Mouse (Mus musculus): ENCODE results near the gene Rps11.
"Not testable (repeated sequence)": the region's sequence is repeated elsewhere in the genome, so short reads cannot be mapped to it uniquely, and the experiment has no call there.

Rps11 gene

DNA sequence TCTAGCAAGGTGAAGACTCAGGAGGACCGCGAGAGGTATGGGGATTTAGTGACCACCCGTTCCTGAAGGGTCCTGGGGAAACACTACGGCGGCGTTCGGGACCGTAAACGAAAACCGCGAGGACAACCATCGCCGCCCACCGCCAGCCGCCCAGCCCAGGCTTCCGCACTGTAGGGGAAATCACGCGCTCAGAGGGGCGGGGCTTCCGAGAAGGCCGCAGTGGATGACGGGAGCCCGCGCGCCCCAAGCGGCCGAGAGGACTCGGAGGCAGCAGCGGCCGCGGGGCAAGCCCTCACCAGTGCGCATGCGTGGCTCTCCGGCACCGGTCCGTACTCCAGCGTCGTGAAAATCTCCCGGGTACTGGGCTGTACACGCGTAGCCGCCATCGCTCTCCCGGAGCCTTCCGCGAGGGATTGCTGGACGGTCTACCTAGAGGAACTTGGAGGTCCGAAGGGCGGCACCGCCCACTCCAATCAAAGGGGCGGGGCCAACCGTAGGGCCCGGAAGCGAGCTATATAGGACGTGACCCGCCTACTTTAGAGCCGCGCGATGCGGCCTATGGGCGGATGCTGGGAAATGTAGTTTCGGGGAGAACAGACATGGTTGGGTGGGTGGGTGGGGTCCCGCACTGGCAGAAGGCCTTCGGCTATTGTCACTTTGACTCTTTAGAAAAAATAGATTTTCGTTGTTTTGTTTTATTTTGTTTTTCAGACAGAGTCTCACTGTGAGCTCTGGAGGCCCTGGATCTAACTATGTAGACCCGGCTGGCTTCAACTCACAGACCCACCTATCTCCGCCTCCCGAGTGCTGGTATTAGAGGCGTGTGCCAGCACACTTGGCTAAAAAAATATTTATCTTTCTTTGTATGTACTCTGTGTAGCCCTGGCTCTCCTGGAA is 30.1 kb upstream of the Rps11 start, which contains the start of the genes Pih1d1 and Aldh16a1:
Pih1d1 (plus strand) TSS at position 208 of the 897 bp plus-strand sequence.
Aldh16a1 (minus strand) TSS at position 489 of the 897 bp plus-strand sequence.
- DNase-seq (ENCODE audit: low spot score in 2 of 2) = peak; percentile 96 to 97

DNA sequence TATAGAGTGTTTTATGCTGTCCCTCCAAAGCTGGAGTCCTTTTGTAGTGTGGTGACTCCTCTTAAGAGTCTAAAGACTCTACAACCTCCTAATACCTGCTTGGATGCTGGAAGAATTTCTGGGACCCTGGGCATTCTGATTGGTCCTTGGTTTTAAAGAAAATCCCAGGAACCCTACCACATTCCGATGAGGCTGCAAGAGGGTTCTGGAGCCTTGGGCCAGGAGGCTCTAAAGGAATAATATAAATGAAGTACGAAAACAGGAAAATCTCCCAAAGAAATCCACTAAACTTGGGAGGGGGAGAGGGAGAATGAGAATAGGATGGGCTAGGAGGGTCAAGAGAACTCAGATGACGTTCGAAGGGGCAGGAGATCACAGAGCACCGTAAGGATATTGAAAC is 29.3 kb upstream of the Rps11 start:
- no peak for DNase-seq (ENCODE audit: low spot score in 2 of 2)

DNA sequence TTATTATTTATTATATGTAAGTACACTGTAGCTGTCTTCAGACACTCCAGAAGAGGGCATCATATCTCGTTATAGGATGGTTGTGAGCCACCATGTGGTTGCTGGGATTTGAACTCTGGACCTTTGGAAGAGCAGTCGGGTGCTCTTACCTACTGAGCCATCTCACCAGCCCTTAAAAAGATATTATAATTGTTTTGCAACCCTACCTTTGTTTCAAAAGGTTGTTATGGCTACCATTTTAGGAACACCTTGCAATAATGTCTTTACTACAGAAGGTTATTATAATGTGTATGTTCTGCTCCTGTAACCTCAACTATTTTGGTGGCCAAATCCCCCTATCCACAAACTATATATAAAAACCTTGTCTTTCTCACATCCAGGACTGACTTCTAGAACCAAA is 28.8 kb upstream of the Rps11 start:
- DNase-seq (ENCODE audit: low spot score in 2 of 2) = not testable (repeated sequence)

DNA sequence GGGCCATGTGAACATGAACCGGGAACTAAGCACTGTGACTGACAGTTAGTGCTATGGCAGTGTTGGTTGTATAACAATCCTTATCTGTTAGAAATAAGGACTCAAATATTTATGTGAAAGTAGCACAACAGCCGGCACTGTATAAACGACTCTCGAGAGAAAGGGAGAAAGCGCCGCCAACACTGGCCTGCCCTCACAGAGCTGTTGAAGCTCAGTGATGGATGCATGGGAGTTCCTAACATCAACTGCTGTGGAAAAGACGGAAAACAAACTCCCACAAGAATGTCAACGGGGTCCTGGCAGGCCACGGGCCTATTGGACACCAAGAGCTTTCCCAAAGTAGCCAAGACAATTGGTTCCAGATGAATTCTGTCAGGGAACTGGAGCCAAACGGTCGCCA is 27.1 kb upstream of the Rps11 start:
- peak; percentile 25 to 46 for DNase-seq (ENCODE audit: low spot score in 2 of 2)

DNA sequence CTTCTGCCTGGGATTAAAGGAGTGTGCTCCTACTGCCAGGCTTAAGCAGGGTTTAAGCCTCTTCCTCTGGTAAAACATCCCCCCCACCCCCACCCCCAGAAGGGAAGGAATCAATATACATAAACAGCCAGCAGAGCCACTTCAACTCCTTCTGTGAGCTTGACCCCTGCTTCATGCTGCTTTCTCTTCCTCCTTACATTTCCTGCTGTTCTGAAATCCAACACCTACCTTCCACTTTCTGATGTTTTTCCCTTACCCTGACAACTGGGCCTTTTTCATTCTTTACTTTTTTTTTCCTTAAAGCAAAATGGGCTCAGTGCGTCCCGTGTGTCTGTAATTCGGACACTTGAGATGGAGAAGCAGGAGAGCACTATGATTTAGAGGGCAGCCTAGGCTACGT is 26.1 kb upstream of the Rps11 start:
- DNase-seq (ENCODE audit: low spot score in 2 of 2) = no peak

DNA sequence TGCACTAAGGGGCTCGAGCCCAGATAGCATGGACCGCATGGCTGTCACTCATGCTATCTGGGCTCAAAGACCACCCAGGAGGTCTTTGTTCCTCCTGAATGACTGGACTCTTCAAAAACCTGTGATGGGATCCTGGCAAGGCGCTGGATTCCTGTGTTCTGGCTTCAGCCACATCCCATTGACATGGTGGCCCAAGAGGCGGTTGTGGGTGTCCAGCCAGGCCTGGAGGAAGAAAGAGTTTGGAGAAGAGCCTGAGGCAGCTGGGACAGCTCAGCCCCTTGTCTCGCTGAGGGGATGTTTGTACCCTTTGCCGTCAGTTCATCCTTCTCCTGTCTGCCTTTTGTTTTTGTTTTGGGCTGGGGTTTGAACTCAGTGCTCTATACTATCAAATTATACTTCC is 25.3 kb upstream of the Rps11 start:
- no peak for DNase-seq (ENCODE audit: low spot score in 2 of 2)

DNA sequence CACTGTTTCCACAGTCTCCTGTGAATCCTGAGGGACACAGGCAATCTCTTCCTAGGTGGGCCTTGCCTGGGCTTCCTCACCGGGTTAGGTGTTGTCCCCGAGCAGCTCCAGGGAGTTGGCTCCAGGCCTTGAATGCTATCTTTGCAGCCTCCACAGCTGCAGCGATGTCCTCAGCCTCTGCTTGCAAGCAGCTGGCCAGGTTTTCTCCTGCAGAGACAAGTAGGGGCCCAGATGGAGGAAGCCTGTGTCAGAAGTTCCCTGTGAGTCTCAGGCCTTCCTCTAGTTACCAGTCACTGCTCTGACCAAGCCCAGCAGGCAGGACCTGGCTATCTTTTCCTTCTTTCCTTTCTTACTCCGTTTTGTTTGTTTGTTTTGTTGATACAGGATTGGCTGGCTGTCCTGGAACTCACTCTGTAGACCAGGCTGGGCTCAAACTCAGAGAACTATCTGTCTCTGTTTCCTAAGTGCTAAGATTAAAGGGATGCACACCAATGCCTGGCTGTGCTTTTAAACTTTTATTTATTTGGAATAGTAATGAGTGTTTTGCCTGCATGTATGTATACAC is 24.4 kb upstream of the Rps11 start:
- no peak for DNase-seq (ENCODE audit: low spot score in 2 of 2)

DNA sequence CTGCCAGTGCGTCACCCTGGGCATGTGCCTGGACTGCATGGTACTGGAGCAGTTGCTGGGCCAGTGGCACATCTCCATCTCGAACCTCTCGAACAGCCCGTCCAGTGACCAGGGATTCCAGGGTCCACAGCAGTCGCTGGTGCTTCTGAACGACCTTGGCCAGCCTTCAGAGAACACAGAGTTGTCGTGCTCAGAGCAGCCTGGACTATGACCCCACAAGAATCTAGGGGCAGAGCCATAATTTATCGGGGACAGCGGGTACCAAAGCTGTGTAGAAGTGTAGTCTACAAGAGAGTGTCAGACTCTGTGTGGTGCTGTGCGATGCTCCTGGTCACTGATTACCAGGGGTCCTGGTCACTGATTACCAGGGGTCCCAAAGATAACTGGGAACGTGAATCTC is 23.7 kb upstream of the Rps11 start:
- no peak for DNase-seq (ENCODE audit: low spot score in 2 of 2)

DNA sequence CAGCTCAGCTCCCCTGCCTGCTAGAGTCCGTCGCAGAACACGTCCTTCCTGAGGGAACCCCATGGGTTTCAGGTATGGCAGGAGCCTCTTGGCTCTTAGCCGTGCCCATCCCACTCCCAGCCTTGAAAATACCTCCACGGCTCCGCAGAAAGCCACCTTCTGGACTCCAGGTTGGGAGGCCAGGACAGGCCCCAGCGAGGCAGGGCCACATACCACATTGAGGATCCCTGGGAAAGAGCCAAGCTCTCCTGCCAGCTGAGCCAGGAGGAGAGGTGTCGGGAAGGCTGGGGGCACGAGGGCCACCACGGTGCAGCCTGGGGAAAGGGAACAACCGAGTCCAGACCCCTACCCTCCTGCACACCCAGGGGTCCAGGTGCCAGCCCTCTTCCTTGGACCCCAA is 23.0 kb upstream of the Rps11 start:
- DNase-seq (ENCODE audit: low spot score in 2 of 2) = no peak

DNA sequence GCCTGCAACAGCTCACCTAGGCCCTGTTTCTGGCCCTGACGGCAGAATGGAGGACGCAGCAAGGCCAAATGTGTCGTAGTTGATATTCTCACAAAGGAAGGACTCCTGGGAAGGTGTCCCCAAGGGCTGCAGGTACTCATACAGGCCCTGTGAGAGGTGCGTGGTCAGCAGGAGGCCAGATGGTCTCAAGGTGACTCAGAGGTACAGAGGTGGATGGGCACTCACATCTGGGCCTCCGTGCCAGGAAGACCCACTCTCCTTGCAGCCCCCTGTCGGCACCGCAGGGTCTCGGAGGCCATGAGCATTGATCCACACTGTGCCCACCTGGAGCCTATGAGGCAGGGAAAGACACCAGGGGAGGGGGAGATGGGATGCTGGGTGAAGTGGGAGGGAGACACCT is 21.2 kb upstream of the Rps11 start:
- no peak for DNase-seq (ENCODE audit: low spot score in 2 of 2)

DNA sequence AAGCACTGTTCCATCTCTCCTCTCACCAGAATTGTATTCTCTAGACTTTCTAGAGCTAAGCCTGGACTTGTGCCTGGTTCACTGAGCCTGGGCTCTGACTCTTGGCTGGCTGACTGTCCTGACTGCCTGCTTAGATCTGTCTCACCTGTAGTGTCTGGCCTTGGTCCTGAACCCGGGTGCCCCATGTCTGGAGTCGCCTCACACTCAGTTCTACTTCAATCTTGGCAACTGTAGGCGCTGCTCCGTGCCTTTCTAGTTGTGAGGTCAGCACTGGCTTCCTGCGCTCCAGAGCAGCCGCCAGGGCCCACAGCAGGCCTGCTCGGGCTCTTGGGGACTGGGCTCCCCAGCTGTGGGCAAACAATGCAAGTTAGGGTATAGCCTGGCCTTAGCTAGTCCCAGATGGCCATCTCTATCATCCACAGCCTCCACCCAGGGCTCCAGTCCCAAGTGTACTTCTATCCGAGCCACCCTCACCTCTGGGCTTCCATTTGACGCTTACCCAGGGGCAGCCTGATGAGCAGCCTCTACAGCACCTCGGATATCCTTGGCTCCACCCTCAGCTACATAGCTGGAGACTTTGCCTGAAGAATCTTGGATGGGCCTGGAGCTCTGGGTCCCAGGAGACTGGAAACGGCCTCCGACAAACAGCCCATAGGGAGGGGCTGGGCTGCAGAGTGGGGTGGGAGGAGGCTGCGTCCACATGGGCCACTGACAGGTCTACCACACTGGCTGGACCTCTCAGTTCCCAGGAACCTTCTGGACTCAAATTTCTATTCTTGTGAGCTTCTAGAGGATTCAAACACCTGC is 20.3 kb upstream of the Rps11 start:
- DNase-seq (ENCODE audit: low spot score in 2 of 2) = no peak

DNA sequence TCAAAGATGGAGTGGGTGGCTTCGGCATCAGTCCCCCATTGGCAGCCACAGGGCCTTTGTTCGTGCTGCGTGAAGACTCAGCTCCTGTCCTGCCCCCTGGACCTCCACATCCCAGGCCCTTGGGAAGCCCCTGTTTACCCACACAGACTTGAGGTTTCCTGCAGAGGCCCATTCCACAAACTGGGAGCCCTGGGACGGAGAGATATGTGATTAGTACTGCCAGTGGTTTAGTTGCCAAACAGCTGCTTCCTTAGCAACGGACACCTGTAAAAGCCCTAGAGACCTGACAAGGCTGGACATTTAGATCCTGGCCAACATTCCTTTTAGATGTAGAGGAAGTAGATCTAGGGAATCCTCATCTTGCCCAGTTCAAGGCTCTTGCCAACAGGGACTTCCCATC is 17.7 kb upstream of the Rps11 start:
- no peak for DNase-seq (ENCODE audit: low spot score in 2 of 2)

DNA sequence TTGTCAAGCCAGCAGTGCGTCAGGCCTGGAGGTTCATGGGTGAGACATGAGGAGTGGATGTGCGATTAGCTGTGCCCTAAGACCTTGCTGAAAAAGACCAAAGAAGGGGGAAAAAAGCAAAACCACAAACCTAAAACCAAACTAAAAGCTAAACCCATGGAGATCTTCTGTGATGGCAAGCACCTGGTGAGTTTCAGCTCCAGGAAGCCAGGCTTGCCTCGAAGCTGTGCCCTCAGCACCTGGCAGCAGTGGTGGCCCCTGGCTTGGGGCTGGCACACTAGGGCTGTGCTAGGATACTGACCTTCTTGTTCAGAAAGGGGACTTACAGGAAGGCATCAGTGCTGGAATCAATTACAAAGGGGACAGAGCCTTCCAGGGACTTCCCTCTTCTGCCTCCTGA is 17.1 kb upstream of the Rps11 start:
- no peak for DNase-seq (ENCODE audit: low spot score in 2 of 2)

DNA sequence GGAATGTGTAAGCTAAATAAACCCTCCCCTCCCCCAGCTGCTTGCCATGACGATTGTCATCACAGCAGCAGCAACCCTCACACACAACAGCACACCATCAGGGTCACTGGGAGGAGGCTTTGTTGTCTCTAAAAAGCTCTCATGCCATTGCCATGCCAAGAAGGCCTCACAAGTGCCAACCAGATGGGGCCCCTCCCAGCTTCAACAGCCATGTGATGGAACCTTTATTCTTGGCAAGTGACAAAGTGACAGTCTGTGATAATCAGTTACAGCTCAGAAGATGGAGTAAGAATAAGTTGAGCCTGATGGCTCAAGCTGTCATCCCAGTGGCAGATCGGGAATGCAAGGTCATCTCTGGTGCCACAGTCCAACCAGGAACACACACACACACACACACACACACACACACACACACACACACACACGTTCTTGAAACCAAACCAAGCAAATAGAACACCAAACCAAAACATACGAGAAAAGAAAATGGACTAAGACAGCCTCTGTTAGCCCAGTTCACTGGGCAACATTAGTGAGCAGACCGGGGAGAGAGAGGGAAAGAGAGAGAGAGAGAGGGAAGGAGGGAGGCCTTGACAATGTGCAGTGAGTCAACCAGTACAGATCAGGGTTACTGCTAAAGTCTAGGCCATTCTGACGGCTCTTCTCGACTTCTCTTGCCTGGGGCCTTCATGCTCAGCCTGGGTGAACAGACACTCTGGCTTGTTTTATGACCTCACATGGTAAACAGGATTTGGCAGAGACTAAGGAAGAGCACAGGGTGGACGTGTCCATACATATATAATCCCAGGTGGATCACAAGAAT is 15.9 kb upstream of the Rps11 start:
- DNase-seq (ENCODE audit: low spot score in 2 of 2) = no peak

DNA sequence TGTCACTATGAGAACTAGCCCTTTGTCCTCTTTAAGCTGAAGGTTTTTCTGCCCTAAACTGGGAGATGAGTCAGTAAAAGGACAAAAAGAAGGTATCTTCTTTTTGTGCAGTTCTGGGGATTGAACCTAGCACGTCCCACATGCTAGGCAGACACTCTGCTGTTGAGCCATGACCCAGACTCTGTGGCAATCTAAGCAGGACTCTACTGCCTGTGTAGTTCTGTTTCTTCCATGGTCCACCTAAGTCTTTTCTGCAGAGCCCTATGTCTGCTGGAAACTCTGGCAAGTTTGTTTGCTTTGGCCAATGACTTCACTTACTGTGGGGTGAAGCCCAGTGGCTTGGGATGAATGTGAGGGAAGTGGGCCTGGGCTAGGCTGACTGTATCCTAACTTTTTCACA is 14.2 kb upstream of the Rps11 start:
- DNase-seq (ENCODE audit: low spot score in 2 of 2) = no peak

DNA sequence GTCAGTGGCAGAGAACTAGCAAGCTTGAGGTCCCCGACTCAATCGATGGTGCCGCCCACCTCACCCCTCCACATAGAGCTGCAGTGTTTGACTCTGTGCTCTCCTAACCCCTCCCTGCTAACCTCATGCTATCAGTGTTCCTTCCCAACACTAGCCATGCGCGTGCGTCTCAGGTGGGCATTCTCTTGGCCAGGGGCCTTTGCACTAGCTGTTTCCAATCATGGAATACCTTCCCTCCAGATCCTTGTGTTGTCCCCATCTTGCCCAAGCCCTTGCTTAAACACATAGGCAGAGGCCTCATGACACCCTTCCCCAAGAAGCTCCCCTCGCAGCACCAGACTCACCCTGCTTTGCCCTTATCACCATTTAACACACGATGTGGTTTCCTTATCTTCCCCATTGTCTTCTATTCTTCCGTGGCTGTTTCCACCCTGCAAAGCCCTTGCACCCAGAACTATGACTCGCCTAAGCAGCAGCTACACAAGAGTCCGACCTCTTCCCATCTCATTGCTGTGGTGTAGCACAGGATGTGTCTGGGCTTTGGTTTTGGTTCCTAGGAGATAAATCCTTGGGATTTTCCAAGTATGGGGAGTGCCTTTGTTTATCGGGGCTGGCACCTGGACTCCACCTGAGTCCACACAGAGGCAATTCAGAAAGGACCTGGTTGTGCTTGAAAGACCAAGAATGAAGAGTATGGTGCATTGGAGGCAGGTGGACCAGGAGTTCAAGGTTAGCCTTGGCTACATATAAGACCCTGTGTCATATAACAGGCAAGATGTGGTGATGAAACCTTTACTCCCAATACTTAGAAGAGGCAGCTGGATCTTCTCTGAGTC is 13.2 kb upstream of the Rps11 start:
- DNase-seq (ENCODE audit: low spot score in 2 of 2) = no peak

DNA sequence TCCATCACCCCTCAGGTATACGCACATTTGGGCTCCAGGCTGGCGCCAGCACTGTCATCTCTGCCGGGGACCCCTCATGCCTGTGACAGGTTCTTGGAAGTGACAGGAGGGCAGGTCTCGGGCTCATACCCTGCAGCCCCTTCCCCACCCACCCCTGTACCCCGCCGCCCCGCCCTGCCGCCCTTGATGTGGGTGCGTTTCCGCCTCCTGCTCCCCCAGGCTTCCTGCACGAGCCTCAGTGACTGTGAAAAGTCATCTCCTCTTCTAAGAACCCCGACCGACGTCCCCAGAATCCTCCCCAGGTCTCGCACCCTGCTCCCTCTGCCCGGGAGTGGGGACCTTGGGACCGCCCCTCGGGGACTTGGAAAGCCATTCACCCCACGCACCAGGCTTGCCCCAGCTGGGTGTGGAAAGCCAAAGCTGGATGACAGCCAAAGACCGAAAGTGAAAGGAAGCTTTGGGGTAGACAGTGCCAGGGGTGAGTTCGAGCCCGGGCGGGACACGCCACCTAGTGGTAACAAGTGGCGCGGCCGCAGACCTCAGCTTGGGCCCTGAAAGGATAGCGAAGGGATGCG is 11.8 kb upstream of the Rps11 start, which contains the start of the genes Gm45713 and Flt3l:
Gm45713 (minus strand) TSS at position 239 of the 575 bp plus-strand sequence.
Flt3l (minus strand) TSS at position 440 of the 575 bp plus-strand sequence.
- peak; percentile 88 to 93 for DNase-seq (ENCODE audit: low spot score in 2 of 2)

DNA sequence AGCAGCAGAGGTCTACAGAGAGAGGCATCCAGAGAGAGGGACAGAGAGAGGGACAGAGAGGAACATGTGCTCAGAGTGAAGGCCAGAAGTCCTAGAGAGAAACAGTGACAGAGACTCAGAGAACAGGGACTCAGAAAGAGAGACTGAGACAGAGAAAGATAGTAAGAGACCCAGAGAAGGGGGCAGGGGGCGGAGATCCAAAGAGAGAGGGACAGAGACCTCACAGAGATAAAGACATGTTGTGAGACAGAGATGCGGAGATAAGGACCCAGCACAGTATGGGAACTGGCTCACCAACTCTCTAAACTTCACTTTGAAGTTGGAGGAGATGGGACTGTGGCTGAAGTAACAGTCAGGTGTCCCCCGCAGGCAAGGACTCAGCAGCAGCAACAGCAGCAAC is 11.1 kb upstream of the Rps11 start:
- no peak for DNase-seq (ENCODE audit: low spot score in 2 of 2)

DNA sequence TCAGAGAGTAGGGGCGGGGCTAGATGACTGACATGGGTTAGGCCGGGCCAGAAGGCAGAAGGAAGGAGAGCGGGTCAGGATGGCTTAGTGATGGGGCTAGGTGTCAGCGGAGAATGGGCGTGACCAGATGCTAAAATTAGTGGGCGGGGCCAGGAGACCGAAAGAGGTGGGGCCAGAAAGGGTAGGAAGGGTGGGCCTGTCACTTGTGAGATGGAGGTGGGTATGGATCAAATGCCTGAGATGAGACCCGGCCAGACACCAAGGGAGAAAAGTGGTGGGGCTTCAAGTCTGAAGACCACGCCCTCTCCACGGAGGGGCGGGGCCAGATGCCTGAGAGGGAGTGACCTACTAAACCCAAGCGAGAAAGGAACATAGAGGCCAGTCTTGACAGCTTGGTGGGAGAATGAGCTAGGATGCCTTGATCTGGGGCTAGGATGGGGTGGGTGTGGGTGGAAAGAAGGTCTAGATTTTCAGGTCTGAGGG is 10.3 kb upstream of the Rps11 start:
- DNase-seq (ENCODE audit: low spot score in 2 of 2) = no peak

Data from urinary bladder, postnatal 36 days (tissue).